Mouse (Mus musculus) yolk sac, embryonic 10.5 days (tissue): ENCODE results near the gene Six5.
A peak's percentile ranks its signal among the peaks of the same experiment; 100 is the strongest.

Experiments
- DNase-seq: peaks from one replicate; pipeline ENCODE4 v3.0.0-alpha.2; 2017; ENCODE audit warnings: low spot score

The Six5 gene

GRCm38 (mm10) chr7:19075723-19076585 is 18.4 kb upstream of the Six5 start, which contains the start of gene Dmwd:
Dmwd (plus strand) TSS chr7:19076227.
- peak; percentile 99 for DNase-seq

DNA sequence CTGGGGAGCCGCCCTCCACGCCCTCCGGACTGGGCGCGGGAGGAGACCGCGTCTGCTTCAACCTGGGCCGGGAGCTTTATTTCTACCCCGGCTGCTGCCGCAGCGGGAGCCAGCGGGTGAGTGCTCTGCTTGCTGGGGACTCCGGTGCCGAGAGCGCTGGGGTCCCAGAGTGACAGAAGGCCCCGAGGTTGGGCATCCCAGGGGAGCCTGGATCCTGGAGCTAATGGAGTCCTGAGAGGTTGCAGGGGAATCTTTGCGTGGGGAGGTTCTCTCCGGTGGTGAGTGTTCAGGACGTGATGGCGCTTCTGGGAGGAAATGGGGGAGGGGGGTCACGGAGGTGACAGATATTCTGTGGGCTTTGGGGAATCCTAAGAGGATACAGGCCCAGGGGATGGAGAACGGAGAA is 17.8 kb upstream of the Six5 start:
- DNase-seq = no peak

DNA sequence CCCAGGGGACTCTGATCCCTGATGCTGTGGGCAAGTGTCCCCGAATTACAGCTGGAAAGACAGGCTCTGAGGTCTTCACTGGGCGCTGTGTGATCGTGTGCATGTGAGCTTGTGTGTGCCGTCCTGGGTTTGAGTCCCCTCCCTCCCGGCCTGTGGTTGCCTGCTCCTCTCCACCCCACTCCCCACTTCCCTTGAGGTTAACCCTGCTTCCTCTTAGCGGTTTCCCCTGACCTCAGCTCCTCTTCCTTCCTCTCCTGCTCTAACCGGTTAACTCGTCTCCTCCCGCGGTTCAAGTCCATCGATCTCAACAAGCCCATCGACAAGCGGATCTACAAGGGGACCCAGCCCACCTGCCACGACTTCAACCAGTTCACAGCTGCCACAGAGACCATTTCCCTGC is 16.6 kb upstream of the Six5 start:
- DNase-seq = no peak

GRCm38 (mm10) chr7:19078732-19079131 is 15.7 kb upstream of the Six5 start:
- no peak for DNase-seq

DNA sequence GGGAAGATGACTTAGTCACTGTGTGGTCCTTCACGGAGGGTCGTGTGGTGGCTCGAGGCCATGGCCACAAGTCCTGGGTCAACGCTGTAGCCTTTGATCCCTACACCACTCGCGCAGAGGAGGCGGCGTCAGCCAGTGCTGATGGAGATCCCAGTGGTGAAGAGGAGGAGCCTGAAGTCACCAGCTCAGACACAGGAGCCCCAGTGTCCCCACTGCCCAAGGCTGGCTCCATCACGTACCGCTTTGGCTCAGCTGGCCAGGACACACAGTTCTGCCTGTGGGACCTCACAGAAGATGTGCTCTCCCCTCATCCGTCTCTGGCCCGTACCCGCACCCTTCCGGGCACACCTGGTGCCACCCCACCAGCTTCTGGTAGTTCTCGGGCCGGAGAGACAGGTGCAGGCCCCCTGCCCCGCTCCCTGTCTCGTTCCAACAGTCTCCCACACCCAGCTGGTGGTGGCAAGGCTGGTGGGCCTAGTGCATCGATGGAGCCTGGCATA is 13.9 kb upstream of the Six5 start:
- DNase-seq = no peak

GRCm38 (mm10) chr7:19082171-19082570 is 12.2 kb upstream of the Six5 start:
- no peak for DNase-seq

GRCm38 (mm10) chr7:19083096-19083495 is 11.3 kb upstream of the Six5 start:
- DNase-seq = no peak

- no peak for DNase-seq
These were observed 10.7 kb upstream of the Six5 start, which contains the start of gene Dmpk for GRCm38 (mm10) chr7:19083701-19084100. Dmpk (plus strand) TSS chr7:19083849.

DNA sequence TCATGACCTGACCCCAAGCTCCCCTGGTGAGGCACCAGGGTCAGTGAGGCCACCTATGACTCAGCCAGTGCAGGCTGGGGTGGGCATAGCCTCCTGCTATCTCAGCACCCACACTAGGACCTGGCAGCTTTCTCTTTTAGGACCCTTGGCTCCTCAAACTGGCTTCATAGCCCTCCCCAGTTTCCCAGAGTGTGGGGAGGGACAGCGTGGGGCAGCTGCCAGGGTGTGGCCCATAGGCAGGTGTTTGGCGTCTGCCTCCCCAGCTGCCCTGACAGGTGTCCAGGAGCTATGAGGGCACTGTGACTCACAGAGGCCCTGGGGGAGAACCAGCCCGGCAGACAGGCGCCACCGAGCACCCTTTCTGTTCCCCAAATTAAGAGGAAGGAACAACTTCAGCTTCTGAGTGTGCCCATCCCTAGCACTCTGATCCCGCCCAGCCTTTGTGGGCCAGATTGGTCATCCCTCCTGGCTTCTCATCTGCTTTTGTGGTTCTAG is 10.1 kb upstream of the Six5 start:
- no peak for DNase-seq

DNA sequence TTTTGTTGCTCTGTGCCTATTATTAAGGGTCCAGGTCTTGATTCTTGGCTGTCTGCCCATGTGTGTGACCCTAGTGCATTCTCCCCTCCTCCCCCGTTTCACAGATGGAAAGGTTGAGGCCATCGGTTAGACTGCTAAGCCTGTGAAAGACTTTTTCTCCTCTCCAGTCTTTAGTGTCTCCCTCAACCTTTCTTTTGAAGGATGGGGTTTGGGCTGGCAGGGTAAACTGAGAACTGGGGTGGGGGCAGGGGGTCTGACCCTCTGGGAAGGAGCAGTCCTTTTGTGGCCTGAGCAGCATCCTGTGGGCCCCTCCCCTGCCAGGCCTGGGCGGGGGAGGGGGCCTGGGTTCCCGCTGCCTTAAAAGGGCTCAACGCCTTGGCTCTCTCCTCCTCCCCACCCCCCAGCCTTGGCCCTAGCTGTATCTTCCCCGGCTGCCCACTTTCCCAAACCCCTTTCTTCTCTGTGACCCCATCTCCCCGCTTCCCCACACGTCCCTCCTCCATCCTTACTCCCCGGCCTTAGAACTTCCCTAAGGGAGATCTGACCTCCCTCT is 9.4 kb upstream of the Six5 start:
- DNase-seq = no peak

- no peak for DNase-seq
These were observed 8.9 kb upstream of the Six5 start for GRCm38 (mm10) chr7:19085495-19085894.

DNA sequence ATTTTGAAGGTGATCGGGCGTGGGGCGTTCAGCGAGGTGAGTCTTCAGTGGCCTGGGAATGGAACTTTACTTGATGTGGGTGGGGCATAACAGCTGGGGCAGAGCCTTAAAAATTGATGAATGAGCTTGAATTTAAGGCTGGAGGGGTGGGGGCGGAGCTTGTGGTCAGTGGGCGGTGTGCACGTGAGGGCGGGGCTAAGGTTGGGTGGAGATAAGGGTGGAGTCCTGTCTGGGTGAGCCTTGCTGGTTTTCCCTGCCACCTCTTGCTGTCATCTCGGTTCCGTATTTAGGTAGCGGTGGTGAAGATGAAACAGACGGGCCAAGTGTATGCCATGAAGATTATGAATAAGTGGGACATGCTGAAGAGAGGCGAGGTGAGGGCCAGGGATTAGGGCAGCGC is 8.4 kb upstream of the Six5 start:
- DNase-seq = peak; percentile 72

GRCm38 (mm10) chr7:19086760-19087159 is 7.6 kb upstream of the Six5 start:
- DNase-seq = no peak

- DNase-seq = no peak
These were observed 5.6 kb upstream of the Six5 start for GRCm38 (mm10) chr7:19088813-19089212.

DNA sequence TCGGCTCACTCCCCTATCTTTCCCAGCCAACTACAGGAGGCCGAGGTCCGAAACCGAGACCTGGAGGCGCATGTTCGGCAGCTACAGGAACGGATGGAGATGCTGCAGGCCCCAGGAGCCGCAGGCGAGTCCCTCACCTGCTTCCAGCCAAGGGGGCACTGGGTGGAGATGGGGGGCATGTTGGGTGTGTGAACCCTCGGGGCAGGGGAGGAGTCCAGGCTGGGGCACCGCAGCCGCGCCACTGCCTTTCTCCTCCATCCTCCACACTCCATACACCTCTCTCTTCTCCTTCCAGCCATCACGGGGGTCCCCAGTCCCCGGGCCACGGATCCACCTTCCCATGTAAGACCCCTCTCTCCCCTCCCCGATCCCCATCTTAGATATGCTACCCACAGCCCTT is 2.5 kb upstream of the Six5 start:
- no peak for DNase-seq

DNA sequence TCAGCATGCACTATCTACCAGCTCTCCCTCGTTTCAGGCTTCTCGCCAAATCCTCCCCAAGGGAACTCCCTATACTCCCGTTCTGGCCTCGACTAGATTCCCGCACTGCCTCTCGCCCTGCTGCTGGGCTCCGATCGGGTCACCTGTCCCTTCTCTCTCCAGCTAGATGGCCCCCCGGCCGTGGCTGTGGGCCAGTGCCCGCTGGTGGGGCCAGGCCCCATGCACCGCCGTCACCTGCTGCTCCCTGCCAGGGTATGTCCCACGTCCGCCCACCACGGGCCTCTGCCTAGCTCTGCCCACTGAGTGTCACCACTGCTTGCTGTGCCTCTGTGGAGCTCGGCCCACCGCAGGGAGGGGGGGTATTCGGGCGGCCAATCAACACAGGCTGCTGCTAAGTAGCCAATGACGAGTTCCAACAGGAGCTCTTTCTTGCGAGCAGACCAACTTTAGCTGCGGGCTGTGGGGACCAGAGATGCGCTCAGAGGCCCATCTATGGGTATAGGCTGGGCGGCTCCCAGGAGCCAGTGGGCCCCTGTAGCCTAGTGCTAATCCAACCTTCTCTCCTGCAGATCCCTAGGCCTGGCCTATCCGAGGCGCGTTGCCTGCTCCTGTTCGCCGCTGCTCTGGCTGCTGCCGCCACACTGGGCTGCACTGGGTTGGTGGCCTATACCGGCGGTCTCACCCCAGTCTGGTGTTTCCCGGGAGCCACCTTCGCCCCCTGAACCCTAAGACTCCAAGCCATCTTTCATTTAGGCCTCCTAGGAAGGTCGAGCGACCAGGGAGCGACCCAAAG is 1.8 kb upstream of the Six5 start:
- DNase-seq = peak; percentile 66

GRCm38 (mm10) chr7:19093174-19093521 is 1.2 kb upstream of the Six5 start:
- peak; percentile 80 for DNase-seq

DNA sequence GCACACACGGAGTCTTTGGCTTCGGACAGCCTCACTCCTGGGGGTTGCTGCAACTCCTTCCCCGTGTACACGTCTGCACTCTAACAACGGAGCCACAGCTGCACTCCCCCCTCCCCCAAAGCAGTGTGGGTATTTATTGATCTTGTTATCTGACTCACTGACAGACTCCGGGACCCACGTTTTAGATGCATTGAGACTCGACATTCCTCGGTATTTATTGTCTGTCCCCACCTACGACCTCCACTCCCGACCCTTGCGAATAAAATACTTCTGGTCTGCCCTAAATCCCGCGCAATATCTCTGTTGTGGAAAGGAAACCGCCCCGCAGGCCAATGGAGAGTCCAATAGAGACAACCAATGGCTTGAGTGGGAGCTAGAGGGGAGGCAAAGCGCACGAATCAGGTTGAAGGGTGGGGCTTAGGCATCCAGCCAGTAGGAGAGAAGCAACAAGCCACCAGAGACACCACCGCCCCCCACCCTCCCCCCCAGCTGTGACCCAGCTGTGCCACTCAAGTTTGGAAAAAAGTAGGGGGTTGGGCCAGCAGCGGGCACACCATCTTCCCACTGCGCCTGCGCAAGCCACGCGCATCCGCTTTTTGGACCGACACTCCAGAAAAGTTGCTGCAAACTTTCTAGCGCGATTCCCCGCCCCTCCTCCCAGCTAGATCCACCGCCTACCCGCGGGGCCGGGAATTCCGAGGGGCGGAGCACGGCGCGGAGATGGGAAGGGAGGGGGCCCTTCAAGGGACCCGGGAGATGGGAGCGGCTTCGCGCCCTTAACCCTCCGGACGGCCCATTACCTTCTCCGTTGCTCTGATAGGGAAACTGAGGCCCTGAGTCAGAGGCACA is 633 bp upstream of the Six5 start:
- DNase-seq = peak; percentile 98

DNA sequence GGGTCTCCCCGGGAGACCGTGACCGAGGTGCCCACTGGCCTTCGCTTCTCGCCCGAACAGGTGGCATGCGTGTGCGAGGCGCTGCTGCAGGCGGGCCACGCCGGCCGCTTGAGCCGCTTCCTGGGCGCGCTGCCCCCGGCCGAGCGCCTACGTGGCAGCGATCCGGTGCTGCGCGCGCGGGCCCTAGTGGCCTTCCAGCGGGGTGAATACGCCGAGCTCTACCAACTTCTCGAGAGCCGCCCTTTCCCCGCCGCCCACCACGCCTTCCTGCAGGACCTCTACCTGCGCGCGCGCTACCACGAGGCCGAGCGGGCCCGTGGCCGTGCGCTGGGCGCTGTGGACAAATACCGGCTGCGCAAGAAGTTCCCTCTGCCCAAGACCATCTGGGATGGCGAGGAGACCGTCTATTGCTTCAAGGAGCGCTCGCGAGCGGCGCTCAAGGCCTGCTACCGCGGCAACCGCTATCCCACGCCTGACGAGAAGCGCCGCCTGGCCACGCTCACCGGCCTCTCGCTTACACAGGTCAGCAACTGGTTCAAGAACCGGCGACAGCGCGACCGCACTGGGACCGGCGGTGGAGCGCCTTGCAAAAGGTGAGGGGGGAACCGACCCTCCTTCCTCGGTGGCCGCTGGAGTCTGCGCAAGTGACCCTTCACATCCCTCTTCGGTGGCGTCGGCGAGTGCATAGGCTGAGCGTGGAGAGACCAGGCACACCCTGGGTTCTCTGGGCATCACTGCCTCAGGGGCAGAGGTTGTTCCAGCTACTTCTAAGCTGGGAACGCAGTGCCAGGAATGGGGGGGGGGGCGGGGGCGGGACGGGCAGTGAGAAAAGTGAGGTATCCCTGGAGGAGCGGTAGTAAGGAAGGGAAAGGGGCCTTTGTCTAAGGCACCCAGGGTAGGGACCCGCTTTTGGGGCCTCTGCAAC is 694 bp downstream of the Six5 start:
- peak; percentile 50 for DNase-seq

GRCm38 (mm10) chr7:19095751-19096110 is 1.3 kb downstream of the Six5 start:
- DNase-seq = peak; percentile 84
